Mouse (Mus musculus): Measurements from ENCODE around the gene Pstpip1. TPM values are rescaled to one million over a fixed set of nuclear protein-coding genes. Genes with fewer than 3 reads are reported as not detected.

The Pstpip1 gene
- polyA plus RNA-seq, 1 experiment from 2014 or later = 1.4 TPM

DNA sequence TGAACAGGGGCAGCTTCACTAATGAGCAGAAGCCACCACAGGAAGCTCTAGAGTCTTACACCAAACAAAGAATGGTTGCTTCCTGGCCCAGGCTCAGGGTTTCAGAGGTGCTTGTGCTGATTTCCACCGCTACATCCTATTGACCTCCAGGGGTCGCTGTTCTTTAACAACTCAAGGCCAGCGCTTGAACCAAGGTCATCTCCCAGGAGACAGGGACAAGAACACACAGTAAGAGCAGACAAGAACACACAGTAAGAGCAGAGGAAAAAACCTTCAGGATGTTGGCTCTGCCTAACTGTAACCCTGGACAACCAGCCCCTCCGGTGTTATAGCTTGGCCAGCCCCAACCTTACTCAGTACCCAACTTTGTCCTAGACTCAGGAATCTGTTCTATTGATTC, 14.5 kb upstream of the Pstpip1 start:
- Histone ChIP-seq H3K27ac (replicated peaks) (peak overlapping the region; percentile 83), H3K4me2 (0 out of 2 replicates have a peak overlapping the region, but pooled peaks have one; percentile 8), H3K27me3 (replicated peaks) (no peaks in the 10 kb centered on the region), H3K4me1 (peaks cover 19% of the 10 kb centered on the region), H3K9me3 (no peaks in the 10 kb centered on the region), H3K4me3 (no peak overlapping the region), H3K36me3 (peaks cover 20% of the 10 kb centered on the region), H3K9ac (peak overlapping the region; percentile 67)
- ATAC-seq (ENCODE audit: extremely low read depth, insufficient number of reproducible peaks, low FRiP score, low TSS enrichment) = no peak; the same call in 1 of the 2 replicates
- WGBS = 5% methylated on average over 4 of the region's 4 CpGs

DNA sequence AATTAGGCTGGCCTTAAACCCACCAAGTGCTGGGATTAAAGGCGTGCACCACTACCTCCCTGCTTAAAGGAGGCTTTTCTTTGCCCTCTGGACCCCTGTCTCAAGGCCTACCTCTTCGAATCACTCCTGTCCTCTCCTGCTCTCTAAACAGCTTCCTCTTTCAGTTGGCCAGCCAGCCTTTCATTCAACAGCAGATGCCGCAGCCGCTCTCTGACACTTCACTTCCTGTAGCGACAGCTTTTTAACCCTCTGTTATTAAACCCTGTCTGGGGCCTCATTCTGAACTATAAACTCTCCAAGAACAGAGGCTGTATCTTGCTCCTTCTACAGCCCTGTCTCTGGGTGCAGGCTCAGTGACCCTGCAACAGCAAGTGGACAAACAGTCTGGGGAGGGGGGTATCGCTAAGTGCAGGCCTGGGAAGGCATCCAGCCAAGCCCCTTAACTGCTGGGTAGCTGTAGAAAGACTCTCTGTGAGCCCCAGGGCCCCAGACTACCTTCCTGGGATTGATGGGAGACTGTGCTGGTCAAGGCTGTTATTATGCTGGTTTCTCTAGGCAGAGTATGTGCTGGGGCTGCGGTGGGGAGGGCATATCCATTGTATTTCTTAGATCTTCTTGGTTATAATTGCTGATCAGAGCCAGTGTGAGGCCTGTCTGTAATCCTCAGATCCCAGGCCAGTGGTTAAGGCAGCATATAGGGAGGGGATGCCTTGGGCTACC, 13.7 kb upstream of the Pstpip1 start:
- Histone ChIP-seq H3K27me3 (replicated peaks) (no peaks in the 10 kb centered on the region), H3K9me3 (no peaks in the 10 kb centered on the region), H3K4me2 (0 out of 2 replicates have a peak overlapping the region, but pooled peaks have one; percentile 8), H3K36me3 (peaks cover 16% of the 10 kb centered on the region), H3K4me1 (peaks cover 19% of the 10 kb centered on the region), H3K4me3 (no peak overlapping the region), H3K9ac (peak overlapping the region; percentile 67), H3K27ac (replicated peaks) (peak overlapping the region; percentile 83)
- WGBS = 39% methylated on average over 7 of the region's 7 CpGs
- ATAC-seq (ENCODE audit: extremely low read depth, insufficient number of reproducible peaks, low FRiP score, low TSS enrichment) = no peak

DNA sequence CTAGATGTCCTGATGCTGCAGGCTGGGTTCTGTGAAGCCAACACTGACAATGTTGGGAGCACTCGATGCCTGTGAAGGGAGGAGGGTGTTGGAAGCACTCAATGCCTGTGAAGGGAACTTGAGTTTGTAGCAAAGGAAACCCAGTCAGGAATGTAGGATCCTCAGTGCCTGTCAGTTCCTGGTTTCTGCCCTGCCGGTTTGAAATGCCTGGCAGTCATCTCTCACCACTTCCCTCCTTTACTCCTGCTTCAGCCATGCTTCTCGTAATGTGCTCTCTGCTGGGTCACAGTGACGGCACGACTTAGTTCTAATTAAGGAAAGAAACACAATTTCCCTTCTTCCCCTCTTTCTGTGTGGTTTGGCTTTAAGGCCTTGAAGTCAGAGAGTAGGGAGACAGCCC, 10.2 kb upstream of the Pstpip1 start:
- Histone ChIP-seq H3K4me3 (no peak overlapping the region), H3K9ac (no peak overlapping the region), H3K36me3 (peaks cover 9% of the 10 kb centered on the region), H3K27ac (replicated peaks) (no peak overlapping the region), H3K4me1 (peaks cover 19% of the 10 kb centered on the region), H3K27me3 (replicated peaks) (no peaks in the 10 kb centered on the region), H3K9me3 (no peaks in the 10 kb centered on the region), H3K4me2 (no peak overlapping the region)
- 34% methylated on average over 5 of the region's 5 CpGs for WGBS
- no peak for ATAC-seq (ENCODE audit: extremely low read depth, insufficient number of reproducible peaks, low FRiP score, low TSS enrichment)

DNA sequence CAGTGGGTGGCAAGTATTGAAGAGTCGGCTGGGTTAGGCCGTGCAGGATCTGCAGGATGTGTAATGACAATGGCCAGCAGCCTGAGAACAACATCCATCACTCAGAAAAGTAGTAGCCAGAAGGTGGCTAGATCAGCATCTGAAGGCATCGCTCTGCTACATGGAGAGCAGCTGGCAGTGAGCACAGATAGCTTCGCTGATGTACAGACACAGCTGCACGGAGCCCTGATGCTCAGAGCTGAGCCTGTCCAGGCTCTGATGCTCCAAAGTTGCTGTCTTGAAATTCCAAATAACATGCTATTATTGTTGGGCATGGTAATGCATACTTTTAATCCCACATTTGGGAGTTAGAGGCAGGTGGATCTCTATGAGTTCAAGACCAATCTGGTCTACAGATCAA, 3.2 kb upstream of the Pstpip1 start:
- Histone ChIP-seq H3K36me3 (no peaks in the 10 kb centered on the region), H3K9me3 (no peaks in the 10 kb centered on the region), H3K4me3 (no peak overlapping the region), H3K27ac (replicated peaks) (no peak overlapping the region), H3K4me1 (peaks cover 27% of the 10 kb centered on the region), H3K4me2 (no peak overlapping the region), H3K27me3 (replicated peaks) (no peaks in the 10 kb centered on the region), H3K9ac (no peak overlapping the region)
- 82% methylated on average over 5 of the region's 5 CpGs for WGBS
- ATAC-seq (ENCODE audit: extremely low read depth, insufficient number of reproducible peaks, low FRiP score, low TSS enrichment) = no peak

DNA sequence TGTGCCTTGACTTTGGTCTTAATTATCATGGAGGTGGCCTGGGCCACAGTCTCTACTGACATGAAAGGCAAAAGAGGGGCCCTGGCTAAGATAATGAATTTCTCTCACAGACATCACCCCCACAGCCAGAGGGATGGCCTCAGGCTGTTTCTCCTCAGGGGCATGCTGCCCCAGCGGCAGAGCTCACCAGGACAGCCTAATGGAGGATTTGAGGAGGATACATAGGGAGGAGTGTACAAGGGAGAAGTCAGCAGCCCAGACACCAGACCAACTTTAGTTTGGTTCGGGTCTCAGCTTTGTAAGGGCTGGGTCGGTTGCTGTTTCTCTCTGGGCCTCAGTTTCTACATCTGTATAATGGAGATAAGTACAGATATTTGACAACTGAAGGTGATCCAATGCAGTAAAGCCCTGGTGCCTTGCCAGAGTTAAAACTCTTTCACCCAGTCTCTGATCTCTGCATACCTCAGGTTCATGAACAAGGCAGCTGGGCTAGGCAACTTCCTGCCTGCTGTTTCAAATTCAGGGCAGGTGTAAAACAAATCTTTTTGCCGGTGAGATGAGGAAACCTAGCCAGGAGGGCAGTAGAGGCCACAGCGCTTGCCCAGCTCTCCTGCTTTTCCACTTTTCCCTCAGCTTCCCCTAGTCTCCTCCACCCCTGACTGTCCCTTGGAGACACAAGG, 924 bp downstream of the Pstpip1 start:
- WGBS = 68% methylated on average over 5 of the region's 5 CpGs
- Histone ChIP-seq H3K4me3 (peak overlapping the region; percentile 23; the same call in 1 of the 2 replicates), H3K4me2 (peak overlapping the region; percentile 60)

DNA sequence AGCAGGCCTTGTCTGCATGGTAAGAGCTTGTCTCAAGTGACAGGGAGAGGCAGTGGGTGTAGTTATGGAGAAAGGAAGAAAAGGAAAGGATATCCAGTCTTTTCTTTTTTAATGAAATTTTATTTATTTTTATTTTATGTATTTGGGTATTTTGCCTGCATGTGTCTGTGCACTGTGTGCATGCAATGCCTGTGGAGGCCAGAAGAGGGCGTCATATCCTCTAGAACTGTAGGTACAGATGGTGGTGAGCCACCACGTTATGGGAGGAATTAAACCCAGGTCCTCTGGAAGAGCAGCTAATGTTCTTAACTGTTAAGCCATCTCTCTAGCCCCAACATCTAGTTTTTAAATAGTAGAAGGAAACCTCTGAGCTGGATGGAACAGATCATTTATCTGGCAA, 2.3 kb downstream of the Pstpip1 start:
- WGBS = 42% methylated on average over 2 of the region's 2 CpGs
- Histone ChIP-seq H3K27me3 (replicated peaks) (no peaks in the 10 kb centered on the region), H3K9me3 (no peaks in the 10 kb centered on the region), H3K9ac (no peak overlapping the region), H3K27ac (replicated peaks) (no peak overlapping the region), H3K36me3 (no peaks in the 10 kb centered on the region), H3K4me3 (no peak overlapping the region), H3K4me1 (peaks cover 23% of the 10 kb centered on the region), H3K4me2 (no peak overlapping the region)
- no peak for ATAC-seq (ENCODE audit: extremely low read depth, insufficient number of reproducible peaks, low FRiP score, low TSS enrichment)

More for the DNA sequence above, 924 bp downstream of the Pstpip1 start:
- Histone ChIP-seq H3K9ac (peak overlapping the region; percentile 61), H3K27ac (replicated peaks) (peak overlapping the region; percentile 72), H3K27me3 (replicated peaks) (no peaks in the 10 kb centered on the region), H3K36me3 (no peaks in the 10 kb centered on the region), H3K4me1 (peaks cover 23% of the 10 kb centered on the region), H3K9me3 (no peaks in the 10 kb centered on the region)
- no peak for ATAC-seq (ENCODE audit: extremely low read depth, insufficient number of reproducible peaks, low FRiP score, low TSS enrichment)

DNA sequence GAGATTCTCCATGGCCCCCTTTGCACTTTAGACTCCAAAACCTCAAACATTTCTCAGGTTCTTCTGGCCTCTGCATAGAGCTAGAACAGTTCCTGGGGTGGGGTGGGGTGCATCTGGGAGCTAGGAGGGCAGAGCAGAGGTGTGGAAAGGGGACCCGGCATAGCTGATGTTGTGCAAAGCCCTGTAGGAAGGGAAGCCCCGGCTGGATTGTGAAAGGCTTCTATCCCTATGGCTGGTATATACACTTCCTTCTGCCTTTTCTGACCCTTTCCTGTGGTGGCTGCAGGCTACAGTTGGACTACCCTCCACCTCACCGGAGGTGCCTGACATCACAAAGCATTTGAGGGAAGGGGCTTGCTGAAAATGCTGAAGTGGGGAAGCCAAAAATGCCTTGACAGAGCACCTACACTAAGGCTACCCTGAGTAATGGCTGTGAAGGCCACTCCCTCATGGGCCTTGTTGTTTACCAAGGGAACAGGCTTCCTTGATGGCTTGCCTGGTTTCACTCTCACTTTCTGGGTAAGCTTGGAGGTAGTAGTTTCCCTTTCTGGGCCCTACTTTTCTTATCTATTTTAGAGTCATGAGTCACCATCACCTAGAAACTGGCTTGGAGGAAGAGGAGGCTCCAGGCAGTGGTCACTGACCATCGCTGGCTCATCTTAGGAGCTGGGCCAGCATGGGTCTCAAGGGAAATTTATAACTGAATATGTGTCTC, 8.0 kb downstream of the Pstpip1 start:
- Histone ChIP-seq H3K4me3 (no peak overlapping the region), H3K27ac (replicated peaks) (no peak overlapping the region), H3K4me1 (peaks cover 5% of the 10 kb centered on the region; the same call in 1 of the 2 replicates), H3K4me2 (no peak overlapping the region), H3K36me3 (no peaks in the 10 kb centered on the region), H3K9ac (no peak overlapping the region), H3K9me3 (no peaks in the 10 kb centered on the region), H3K27me3 (replicated peaks) (no peaks in the 10 kb centered on the region)
- 52% methylated on average over 4 of the region's 4 CpGs for WGBS
- no peak for ATAC-seq (ENCODE audit: extremely low read depth, insufficient number of reproducible peaks, low FRiP score, low TSS enrichment)

DNA sequence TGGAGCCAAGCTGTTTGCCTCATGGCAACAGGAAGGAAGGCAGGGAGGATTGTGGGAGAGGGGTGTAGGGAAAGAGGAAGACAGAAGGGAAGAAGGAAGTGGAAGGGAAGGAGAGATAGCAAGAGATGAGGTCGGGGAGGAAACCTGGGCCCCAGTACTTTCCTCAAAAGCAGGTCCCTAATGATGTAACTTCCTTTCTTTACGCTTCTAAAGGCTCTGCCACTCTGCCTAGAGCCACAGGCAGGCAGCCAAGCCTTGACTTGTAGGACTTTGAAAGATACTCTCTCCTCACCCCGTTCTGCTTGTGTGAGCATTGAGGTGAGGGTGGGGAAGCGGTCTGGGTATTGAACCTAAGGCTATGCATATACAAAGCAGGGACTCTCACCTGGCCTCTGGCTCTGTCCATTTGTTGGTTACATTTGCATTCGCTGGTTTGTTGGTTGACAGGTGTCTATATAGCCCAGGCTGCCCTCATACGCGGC, 10.3 kb downstream of the Pstpip1 start:
- H3K27ac ChIP-seq (replicated peaks) = no peak overlapping the region
- no peak overlapping the region for H3K4me2 ChIP-seq
- 74% methylated on average over 7 of the region's 7 CpGs for WGBS
- no peak for ATAC-seq (ENCODE audit: extremely low read depth, insufficient number of reproducible peaks, low FRiP score, low TSS enrichment)
- no peaks in the 10 kb centered on the region for H3K9me3 ChIP-seq
- H3K4me3 ChIP-seq = no peak overlapping the region
- H3K36me3 ChIP-seq = no peaks in the 10 kb centered on the region
- H3K4me1 ChIP-seq = peaks cover 5% of the 10 kb centered on the region; the same call in 1 of the 2 replicates
- H3K9ac ChIP-seq = no peak overlapping the region
- no peaks in the 10 kb centered on the region for H3K27me3 ChIP-seq (replicated peaks)

DNA sequence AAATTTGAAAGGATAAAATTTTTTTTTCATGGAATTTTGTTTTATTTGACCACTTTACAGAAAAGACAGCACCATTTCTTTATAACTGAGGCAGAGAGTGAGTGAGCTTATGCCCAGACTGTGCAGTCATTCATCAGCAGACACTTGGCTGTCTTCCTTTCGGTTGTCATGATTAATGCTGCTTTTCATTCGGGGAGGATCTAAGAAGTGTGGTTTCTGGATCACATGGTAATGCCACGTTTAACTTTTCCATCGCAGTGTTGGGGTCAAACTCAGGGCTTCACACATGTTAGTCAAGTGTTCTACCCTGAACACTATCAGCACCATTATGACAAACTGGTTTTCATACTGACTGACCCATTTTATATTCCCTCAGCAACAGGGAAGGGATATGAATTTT, 11.3 kb downstream of the Pstpip1 start:
- Histone ChIP-seq H3K9me3 (no peaks in the 10 kb centered on the region), H3K4me3 (no peak overlapping the region), H3K9ac (no peak overlapping the region), H3K27me3 (replicated peaks) (no peaks in the 10 kb centered on the region), H3K36me3 (no peaks in the 10 kb centered on the region), H3K4me1 (peaks cover 5% of the 10 kb centered on the region; the same call in 1 of the 2 replicates), H3K4me2 (no peak overlapping the region), H3K27ac (replicated peaks) (no peak overlapping the region)
- ATAC-seq (ENCODE audit: extremely low read depth, insufficient number of reproducible peaks, low FRiP score, low TSS enrichment) = no peak
- 43% methylated on average over 4 of the region's 4 CpGs for WGBS

DNA sequence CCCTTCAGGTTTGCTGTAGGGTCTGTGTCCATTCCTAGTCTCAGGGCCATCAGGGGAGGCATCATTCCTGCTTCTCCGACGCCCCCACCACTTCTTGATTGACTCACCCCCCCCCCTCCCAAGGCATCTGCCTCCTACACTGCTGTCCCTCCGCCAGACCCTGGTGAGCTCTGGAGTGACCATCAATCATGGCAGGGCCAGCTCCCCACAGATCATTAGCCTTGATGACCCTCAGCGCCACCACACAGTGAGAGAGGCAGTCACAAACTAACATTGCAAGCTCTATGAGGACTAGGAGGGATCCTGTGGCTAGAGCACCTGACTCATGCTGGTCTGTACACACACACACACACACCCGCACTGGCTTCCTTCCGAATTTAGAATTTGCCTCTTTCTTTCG, 15.2 kb downstream of the Pstpip1 start:
- H3K9me3 ChIP-seq = no peaks in the 10 kb centered on the region
- H3K36me3 ChIP-seq = no peaks in the 10 kb centered on the region
- H3K27ac ChIP-seq (replicated peaks) = no peak overlapping the region
- no peak overlapping the region for H3K9ac ChIP-seq
- no peak for ATAC-seq (ENCODE audit: extremely low read depth, insufficient number of reproducible peaks, low FRiP score, low TSS enrichment)
- peaks cover 16% of the 10 kb centered on the region for H3K4me1 ChIP-seq
- H3K4me3 ChIP-seq = no peak overlapping the region
- WGBS = 68% methylated on average over 7 of the region's 7 CpGs
- no peaks in the 10 kb centered on the region for H3K27me3 ChIP-seq (replicated peaks)
- H3K4me2 ChIP-seq = no peak overlapping the region

Measured in heart, embryonic 13.5 days (tissue).